Mouse (Mus musculus) brain, embryonic 14.5 days (tissue): ENCODE data around the gene Notch2.

Experiments
- CTCF ChIP-seq: fragments of 200-500 bp; IDR thresholded peaks from 2 replicates; pipeline ENCODE4 v1.5.1; 2012; ENCODE audit warnings: inconsistent platforms, mild to moderate bottlenecking, moderate library complexity, borderline replicate concordance; ENCODE audit not compliant: insufficient read depth, insufficient read length; ENCODE audit errors: extremely low read depth
- POLR2A ChIP-seq: fragments of 200-500 bp; IDR thresholded peaks from 2 replicates; pipeline ENCODE4 v1.6.1; 2012; ENCODE audit warnings: mild to moderate bottlenecking, inconsistent platforms, borderline replicate concordance; ENCODE audit not compliant: poor library complexity, insufficient read depth, insufficient read length, severe bottlenecking; ENCODE audit errors: extremely low read depth

GRCm38 (mm10) chr3:98069161-98069560 lies 55.8 kb downstream of the Notch2 start:
- TF ChIP-seq CTCF = no peak
- TF ChIP-seq POLR2A = no peak
